Mouse (Mus musculus) ES-Bruce4 (cell line): Measurements from ENCODE around the gene Atp13a2.

Source experiments
- CTCF ChIP-seq: IDR thresholded peaks from one replicate; pipeline ENCODE4 v1.8.1; 2011; ENCODE audit warnings: low read depth, low read length
- POLR2A ChIP-seq: IDR thresholded peaks from one replicate; pipeline ENCODE4 v1.8.1; 2011; ENCODE audit warnings: low read length; ENCODE audit not compliant: insufficient read depth

DNA sequence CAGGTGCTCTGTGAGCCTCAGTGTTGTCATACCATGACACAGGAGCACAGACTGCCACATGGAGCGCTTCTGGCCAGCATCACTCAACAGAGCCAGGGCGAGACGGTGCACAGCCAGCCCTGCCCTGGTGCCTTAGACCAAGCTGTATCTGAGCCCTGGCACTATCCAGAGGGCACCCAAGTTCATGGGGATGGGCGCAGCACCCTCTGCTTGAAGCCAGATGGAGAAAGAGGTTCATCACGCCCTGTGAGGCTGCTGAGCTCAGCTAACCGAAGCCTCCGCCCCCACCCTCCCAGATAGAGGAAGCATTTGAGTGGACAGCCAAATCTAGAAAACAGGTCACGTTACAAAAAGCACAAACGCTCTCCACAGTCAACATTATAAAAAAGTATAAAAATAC is 29.6 kb downstream of the Atp13a2 start:
- TF ChIP-seq CTCF (no peak), POLR2A (no peak)
